Mouse (Mus musculus) embryo, embryonic 10.5 days (tissue): Measurements from ENCODE around the gene Ebf1.

Source experiments
- DNase-seq: peaks from one replicate; pipeline ENCODE4 v3.0.0-alpha.2; 2015; ENCODE audit warnings: low spot score

The Ebf1 gene

DNA sequence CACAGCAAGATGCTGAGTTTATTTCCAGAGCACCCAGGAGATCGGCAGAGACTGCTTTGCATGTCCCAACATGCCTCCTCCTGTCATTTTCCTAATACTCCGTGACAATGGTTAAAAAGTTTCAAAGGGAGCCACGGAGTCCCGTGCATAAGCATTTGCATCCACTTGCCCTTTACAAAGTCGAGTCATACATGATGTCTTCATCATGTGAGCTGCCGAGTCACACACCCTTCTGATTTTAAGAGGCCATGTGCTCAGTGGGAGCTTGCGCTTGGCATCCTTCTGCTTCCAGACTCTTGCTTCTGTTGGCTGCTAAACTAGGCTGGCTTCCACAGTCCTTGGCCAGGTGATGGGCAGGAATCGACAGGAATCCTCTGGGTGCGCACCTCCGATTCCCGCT is 336.7 kb downstream of the Ebf1 start:
- DNase-seq: no peak

DNA sequence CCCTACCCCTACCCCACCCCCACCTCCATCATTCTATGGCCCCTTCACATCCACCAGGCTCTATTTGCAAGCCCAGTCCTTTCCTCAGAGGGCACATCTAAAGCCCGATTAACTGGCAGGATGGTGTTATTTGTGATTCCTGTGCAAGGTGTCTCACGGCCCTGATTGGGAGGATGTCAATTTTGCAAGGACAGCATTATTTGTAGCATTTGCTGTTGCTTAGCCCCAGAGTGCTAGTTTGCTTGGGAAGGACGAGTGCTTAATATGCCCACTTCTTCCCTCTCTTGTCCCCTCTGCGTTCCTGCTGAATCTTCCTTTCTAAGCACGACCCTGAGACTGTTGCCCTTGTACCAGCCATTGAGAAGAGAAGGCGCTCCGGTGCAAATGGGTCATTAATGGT is 337.2 kb downstream of the Ebf1 start:
- DNase-seq: no peak

GRCm38 (mm10) chr11:44962746-44963440 is 345.8 kb downstream of the Ebf1 start:
- DNase-seq: no peak

DNA sequence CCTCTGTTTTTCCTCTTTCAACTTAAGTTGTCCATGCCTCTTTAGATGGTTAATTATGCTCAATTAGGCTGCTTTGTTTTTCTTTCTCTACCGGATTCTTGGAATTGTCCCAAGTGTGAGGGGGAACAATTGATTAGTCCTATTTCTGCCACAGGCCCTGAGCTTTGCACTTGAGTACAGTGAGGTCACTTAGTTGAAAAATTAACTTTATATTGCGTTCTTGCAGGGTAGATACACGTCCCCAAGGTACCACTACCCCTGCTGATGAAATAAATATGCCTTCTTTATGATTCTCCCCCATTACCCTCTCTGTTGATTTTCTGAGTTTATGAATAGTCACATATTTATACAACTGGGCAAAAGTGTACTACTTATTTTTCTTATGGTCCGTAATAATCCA is 351.9 kb downstream of the Ebf1 start:
- DNase-seq: no peak

- no peak for DNase-seq
Observed at GRCm38 (mm10) chr11:44974271-44974670, 357.2 kb downstream of the Ebf1 start.

DNA sequence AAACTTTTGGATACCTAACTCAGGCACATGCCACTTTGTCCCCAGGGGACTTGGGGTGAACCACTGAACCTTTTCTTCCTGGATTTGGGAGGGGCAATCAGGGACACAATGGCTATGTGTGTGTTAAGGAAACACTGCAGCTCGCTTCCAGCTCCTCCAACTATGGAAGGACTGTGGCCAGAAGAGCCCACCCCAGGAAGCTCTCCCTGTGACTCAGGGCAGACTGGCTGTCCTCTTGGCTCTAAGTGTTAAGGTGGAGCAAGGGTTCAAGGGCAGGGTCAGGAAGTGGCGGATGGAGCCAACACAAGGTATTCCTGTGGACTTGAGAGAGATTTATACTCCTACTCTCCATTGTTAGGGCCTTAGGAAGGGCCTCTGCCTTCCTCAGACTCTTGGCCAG is 358.0 kb downstream of the Ebf1 start:
- DNase-seq: no peak

DNA sequence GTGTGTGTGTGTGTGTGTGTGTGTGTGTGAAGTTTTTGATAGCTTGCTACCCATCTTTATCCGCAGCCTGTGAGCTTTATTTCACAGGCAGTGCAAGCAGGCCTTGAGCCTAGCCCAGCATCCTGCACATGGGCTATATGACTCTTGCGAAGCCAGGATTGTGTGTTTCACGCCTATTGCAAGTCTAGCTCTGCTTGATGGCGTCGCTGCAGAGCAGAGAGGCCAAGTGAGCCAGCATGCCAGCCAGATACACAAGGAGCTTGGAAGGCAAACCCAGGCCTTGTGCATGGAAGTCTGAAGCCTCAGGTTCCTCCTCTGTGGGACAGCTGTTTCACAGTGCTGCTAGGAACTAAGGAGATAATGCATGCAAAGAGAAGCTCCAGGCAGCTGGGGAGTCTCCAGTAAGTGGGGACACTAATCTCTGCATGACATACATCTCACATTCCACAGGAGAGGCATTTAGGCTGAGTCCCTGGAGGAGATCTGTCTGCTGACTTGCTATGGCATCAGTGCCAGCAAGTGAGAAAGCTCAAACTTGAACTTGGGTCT is 359.2 kb downstream of the Ebf1 start:
- DNase-seq: no peak

GRCm38 (mm10) chr11:44977921-44978397 is 360.8 kb downstream of the Ebf1 start:
- peak; percentile 22 for DNase-seq

DNA sequence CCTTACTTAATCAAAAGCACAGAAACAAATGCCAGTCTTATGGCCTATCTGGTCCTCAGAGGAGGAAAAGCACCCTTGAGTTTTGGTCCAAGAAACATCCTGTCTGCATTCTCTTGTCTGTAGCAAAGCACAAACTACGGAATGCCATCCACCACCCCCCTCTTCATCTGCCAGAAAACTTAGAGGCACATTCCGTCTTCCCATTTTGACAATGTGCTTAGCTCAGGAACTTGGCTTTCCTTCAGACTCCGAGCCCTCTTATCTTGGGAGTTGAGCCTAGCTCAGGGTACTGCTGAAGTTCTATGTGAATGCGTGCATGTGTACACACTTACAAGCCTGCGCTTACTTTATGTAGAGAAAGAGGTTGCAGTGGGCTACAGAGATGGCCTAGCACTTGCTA is 362.3 kb downstream of the Ebf1 start:
- no peak for DNase-seq

- DNase-seq: peak; percentile 34
Observed at GRCm38 (mm10) chr11:44982225-44982624, 365.1 kb downstream of the Ebf1 start.

- no peak for DNase-seq
Observed at GRCm38 (mm10) chr11:44983961-44984360, 366.8 kb downstream of the Ebf1 start.

- DNase-seq: no peak
Observed at GRCm38 (mm10) chr11:44984381-44984780, 367.3 kb downstream of the Ebf1 start.

- DNase-seq: peak; percentile 63
Observed at GRCm38 (mm10) chr11:44987796-44988195, 370.7 kb downstream of the Ebf1 start.

- peak; percentile 39 for DNase-seq
Observed at GRCm38 (mm10) chr11:45002681-45003286, 385.7 kb downstream of the Ebf1 start.

DNA sequence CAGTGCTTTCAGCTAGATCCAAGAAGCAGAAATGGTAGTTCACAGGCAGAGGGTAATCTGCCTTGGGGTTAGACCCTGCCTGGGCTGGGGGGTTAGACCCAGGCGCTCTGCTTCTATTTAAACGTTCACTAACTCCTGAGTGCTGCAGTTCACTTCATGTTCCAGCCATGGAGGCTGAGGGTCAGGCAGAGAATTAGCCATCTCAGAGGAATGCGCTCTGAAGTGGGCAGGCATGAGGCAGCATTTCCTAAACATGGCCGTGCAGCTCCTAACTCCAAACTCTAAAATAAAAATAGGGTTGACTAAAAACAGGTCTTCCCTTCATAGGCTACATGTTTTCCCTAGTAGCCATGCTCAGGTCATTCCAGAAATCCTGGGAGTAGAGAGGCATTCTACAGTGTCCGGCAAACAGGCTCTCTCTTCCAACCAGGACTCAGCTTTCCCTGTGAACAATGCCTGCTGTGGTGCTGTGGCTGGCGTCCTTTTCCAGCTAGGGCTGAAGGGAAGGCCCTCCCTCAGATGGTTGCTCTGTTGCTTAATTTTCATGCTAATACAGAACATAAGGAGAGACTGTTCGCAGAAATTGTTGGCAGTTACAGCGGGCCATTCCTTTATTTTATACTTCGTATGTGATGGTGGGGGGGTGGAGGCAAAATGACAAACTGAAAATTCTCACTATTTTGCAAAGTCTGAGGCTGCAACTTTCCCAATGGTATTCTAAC is 386.8 kb downstream of the Ebf1 start:
- DNase-seq: no peak

- peak; percentile 38 for DNase-seq
Observed at GRCm38 (mm10) chr11:45007311-45007710, 390.2 kb downstream of the Ebf1 start.

- peak; percentile 90 for DNase-seq
Observed at GRCm38 (mm10) chr11:45008078-45008477, 391.0 kb downstream of the Ebf1 start.

DNA sequence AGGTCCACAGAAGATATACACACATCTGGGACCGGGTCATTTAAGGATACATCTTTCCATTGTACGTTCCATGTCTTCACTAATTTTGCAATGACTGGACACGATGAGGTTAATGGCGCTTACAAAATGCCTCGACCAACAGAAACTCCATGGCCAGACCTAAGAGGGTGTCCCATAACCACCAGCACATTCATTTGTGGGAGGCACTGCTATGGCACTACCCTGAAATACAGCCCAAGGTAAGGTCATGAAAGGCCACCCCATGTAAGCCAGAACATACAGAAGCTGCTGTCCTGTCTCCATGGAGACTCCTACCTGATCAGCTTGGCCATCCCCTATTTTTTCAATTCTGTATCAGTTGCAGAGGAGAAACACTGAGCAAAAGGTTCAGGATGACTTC is 391.6 kb downstream of the Ebf1 start:
- no peak for DNase-seq

DNA sequence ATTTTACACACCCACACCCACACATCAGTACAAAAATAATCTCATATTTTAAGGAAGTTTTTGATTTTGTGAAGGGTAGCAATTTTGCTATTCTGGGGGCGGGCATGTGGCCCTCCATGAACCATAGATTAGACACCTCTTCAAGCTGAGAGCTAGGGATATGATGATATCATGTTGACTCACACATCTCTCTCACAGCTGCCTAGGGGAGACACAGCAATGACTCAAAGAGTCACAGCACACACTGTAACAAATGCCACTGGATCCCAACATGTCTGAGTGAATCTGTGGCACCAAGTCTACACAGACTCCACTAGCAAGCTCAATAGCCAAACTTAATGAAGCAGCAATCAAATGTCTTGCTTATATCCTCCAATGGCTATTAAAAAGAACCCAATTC is 395.0 kb downstream of the Ebf1 start:
- DNase-seq: no peak

DNA sequence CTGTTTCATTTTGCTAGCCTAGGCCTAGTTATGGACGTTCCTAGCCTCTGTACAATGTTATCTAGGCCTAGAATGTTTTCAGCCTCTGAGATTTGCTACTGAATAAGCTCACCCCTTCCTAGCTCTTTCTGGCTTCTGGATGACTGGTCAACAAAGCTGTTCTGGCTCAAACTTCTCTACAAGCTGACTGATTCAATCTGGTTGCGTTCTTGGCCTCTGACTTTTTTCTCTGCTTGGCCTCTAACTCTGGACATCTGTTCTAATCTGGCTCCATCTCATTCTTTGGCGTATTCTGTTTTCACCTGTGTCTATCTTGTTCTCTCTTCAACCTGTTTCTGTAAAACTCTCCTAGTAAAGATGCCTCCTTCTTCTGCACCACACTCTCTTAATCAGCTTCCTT is 400.4 kb downstream of the Ebf1 start:
- no peak for DNase-seq

GRCm38 (mm10) chr11:45026012-45026411 is 408.9 kb downstream of the Ebf1 start:
- no peak for DNase-seq

- DNase-seq: peak; percentile 36
Observed at GRCm38 (mm10) chr11:45026674-45027073, 409.6 kb downstream of the Ebf1 start.

- no peak for DNase-seq
Observed at GRCm38 (mm10) chr11:45027076-45027475, 410.0 kb downstream of the Ebf1 start.
